Mouse (Mus musculus) left cerebral cortex, postnatal 25 days (tissue): ENCODE measurements around the gene Unc5a. TPM values are rescaled to one million over a fixed set of nuclear protein-coding genes. Genes with fewer than 3 reads are reported as not detected.

ENCODE experiments used
- DNase-seq, 2 experiments: peaks; one replicate each; pipeline ENCODE4 v3.0.0; 2022; ENCODE audit warnings: low spot score in 2 of 2, mixed read lengths in 1 of 2
- intact Hi-C: fragments of 180-260 bp; cut with DNase I; formaldehyde crosslinking; loops from one replicate; pipeline ENCODE4 v1.15.1; 2025
- total RNA-seq, 2 experiments: library from RNA; stranded (reverse); gene quantifications; 2 replicates each; pipeline ENCODE4 v1.2.3; 2021

The Unc5a gene
- total RNA-seq, 2 experiments from 2014 or later = 83.6 to 96.6 TPM

DNA sequence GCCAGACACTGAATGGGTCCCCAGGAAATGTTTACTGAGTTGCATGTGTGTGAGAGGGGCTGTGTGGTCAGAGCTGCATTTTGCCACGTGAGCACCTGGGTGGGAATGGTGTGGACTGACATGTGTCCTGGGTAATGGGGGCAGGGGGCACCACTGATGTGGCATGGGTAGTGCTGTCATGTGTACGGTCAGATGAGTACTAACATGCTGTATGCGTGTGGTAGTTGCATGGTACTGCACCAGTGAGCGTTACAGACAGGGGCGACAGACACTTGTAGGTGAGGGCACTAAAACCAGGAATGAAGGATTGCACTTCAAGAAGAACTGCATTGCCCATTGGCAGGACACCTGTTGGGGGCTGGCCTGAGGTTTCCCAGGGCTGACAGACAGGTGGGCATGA lies 2.0 kb downstream of the Unc5a start:
- DNase-seq = no peak
- intact Hi-C loops = loop anchor here (2.0 kb wide), 1 partner anchor 152 kb away; no protein-coding TSS in a partner anchor

DNA sequence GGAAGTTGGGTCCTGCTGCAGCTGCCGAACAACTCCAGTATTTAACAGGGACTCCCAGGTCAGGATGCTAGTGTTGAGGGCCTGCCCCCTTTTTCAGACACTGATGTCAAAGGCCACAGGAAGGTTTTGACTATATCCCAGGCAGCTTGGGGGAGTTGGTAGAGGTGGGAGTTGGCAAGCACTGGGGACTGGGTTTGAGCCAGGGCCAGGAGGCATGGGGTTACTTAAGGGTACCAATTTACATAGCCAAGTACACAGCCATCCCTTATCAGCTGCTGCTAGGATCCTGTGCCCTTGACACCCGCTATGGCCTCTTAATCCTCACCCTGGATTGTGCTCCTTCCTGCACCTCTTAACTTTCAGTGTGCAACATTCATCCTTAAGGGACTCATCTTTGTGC lies 5.5 kb downstream of the Unc5a start:
- DNase-seq = no peak
- intact Hi-C loops = no loop called here

DNA sequence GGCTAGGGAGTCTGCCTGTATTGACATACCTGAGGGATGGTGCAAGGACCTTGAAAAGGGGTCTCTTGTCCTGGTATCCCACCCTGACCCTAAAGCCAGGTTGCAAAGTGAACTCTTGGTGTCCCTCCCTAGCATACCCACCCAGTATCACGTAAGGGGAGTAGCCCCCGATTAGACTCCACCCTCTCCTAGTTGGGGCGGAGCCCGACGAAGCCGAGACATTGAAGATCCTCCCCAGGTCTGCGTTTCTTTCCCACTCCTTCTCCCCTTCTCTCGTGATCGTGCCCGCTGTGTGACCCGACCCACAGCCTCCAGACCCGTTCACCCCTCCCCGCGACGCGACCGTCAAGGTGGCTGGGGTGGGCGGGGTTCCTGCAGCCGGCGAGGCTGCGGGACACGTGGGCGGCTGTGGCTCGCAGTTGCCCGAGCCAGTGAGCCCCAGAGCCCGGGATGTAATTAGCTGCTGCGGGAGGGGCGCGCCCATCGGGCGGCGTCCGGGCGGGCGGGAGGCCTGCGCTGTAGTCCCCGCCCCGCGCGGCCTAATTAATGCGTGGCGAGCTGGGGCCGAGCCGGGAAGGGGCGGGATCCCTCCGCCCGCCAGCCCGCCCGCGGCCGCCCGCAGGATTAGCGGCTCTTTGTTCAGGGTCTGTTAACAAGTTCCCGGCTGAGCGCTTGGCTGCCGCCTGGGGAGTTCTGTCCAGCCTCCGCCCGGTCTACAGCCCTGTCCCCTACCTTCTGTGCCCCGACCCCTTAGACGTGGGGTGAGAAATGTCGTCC lies 6.7 kb downstream of the Unc5a start:
- intact Hi-C loops = no loop called here
- DNase-seq = no peak

DNA sequence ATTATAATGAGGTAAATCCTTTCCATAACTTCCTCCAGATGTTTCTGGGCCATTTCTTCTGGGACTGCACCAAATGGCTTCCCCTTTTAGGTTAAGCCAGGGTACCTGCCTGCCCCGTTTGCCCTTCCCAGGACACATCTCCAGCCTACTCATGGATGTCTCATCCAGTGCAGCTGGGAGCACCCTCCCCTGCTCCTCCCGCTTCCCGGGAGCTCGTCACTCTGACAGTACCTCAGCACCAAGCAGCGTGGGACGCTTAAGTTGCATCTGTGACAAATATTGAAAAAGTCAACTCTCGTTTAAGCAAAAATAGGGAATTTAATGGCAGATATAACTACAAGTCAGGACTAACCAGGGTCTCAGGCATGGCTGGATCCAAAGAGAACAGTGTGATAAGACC lies 8.1 kb downstream of the Unc5a start:
- no peak for DNase-seq
- intact Hi-C loops = no loop called here

DNA sequence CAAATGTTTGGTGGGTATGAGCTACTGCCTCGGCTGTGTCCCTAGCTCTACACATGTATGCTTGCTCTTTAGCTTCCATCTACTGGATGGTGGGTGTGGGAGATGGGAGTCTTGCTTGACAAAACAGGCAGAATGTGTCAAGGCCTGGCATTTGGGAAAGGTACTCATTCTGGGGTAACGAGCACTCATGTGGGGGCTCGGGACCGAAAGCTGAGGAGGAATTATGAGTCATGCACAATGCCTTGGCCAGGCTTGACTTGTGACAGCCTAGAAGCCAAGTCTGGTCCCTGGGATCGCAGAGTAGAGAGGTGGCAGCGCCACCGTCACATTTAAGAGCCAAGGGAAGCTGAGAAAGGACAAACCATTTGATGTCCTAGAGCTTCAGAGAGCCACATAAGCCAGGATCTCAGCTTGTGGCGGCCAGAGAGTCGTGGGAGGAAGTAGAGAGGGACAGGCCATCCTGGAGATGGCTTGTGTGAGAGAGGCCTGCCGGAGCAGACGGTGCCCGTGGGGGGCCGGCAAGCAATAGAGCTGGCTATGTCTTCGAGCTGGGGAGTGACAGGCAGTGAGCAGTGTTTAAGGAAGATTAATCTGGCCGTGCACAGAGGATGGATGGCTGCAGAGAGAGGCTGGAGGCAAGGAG lies 10.0 kb downstream of the Unc5a start:
- intact Hi-C loops = no loop called here
- peak in 1 of 2 experiments; percentile 59 for DNase-seq

DNA sequence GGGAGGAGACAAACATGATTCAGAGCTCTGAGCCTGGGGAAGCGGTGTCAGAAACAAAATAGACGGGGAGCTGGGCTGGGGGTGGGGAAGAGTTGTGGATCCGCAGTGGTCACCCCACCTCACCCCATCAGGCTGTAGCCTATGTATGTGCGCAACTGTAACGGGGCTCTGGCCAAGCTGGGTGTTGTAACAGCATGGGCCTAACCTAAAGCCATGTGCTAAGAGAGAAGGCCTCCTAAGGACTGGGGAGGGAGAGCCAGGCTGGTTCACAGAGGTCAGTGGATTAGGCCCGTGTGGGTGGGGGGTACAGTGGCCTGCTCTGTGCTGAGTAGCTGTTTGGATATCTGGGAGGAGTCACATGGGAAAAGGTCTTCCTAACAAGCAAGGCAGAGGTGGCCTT lies 10.6 kb downstream of the Unc5a start:
- intact Hi-C loops = no loop called here
- no peak for DNase-seq

DNA sequence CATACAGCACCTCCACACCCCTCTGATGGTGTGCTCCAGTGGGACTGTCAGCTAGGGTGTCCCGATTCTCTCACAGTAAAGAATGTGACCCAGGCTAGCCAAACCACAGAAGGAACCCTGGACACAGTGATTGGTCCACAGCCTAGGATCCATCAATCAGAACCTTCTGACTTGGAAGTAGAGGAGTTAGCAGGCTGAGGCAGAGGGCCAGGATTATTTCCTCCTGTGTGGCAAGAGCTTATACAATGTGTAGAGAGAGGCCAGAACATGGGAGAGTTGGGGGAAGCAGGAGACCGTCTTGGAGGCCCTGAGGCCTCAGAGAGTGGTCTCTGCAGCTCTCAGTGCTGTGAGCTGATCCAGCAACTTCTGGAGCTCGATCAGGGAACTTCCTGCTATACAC lies 11.3 kb downstream of the Unc5a start:
- intact Hi-C loops = no loop called here
- no peak for DNase-seq

DNA sequence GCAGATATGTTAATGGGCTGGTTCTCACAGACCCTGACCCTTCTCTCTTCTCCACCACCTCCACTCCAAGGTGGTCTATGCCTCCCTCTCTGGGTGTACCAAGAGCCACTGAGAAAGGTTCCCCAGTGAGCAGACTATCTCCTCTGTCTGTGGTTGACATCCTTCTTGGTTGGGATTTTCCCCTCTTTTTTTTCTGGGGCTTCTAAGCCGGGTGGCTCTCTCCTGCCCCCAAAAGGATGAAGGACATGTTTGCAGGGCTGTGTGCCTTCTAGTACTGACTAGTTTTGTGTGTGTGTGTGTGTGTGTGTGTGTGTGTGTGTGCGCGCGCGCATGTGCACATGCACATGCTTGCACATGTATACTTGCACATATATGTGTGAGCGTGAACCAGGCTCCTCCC lies 16.0 kb downstream of the Unc5a start:
- intact Hi-C loops = no loop called here
- DNase-seq = no peak

DNA sequence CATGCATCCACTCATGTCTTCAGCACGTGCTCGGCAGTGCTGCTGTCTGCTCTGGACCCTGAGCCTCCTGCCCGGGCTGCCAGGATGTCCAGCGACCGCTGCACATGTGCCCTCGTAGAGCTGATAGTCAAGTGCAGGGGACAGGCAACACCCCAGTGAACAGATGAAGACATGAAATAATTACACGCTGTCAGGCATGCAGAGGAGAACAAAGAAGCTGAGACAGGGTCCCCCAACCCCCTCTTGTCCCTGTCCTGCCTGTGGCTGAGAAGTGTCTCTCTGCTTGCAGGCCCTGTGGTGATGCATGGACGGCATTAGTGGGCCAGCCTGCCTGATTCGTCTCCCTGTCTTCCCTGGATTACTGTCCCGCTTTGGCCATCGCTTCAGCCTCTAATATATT lies 18.3 kb downstream of the Unc5a start:
- intact Hi-C loops = no loop called here
- DNase-seq = no peak

DNA sequence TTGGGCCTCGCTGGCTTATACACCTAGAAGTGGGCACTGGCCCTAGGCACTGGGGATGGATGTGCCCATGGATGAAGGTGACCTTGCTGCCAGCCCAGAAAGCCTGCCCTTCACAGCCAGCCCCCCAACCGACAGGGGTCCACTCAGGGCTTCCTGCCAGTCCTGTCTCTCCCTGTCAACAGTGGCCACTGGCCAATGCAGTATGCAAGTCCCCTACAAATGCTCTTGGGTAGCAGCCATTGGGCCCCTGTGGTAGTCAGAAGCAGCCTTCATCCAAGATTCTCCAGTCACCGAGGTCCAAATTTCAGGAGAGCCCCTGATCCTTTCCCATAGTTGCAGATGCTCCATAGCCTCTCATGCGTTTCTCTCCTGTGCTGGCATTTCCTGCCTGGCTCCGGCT lies 19.4 kb downstream of the Unc5a start:
- intact Hi-C loops = no loop called here
- no peak for DNase-seq

DNA sequence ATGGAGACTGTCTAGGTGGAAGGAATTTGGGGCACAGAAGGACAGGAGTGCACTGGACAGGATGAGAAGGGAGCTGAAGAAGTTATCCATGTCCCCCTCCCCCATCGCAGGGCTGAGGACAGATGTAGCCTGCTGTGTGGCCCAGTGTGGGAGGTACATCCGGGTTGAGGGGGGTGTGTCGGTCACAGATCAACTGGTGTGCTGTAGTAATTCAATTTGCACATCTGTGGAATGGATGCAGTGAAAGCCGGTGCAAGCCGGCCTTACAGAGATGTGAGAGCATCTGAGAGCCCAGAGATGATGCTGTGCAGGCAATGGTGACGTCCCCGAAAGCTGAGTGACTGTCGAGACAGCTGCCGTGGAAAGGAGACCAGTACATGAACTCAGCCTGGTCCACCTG lies 20.3 kb downstream of the Unc5a start:
- no peak for DNase-seq
- intact Hi-C loops = no loop called here

DNA sequence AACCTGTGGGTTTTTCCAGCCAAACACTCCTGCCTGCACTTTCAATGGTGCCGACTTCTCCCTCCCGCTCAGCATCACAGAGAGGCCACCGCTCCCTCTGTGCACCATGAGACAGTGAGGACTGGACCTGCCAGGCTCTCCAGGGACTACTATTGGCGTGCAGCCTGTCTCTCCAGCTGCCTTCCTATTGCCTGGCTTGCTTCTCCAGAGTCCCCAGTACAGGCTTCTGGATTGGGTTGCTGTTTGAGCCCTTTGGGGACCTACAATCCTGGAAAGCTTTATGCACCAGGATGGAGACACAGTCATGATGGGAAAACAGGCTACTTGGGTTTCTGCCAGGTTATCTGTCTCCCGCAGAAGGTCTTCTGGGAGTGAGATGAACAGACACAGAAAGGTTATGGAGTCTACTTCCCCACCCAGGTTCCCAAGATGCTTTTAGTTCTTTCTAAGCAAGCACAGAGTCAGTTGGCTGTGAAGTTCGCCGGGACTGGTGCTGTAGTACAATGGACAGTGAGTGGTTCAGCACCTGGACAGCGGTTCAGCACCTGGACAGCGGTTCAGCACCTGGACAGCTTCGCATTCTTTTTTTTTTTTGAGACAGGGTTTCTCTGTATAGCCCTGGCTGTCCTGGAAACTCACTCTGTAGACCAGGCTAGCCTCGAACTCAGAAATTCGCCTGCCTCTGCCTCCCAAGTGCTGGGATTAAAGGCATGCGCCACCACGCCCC lies 21.5 kb downstream of the Unc5a start:
- no peak for DNase-seq
- intact Hi-C loops = no loop called here

DNA sequence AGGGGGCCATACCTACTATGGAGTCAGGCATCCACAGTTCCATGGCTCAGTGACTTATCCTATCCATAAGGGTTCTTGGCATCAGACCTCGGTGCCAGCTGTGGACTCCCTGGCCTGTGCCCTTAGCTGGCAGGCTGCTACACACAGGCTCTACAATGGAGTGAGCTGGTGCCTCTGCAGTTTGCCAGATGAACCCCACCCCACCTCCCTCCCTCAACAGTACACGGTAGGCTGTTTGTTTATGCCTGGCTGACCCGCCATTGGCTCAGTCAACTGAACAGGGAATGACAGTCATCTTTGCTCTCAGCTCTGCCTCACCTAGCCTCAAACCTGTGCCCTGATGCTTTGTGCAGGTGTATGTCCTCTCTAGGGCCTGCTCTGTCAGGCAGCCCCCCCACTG lies 26.3 kb downstream of the Unc5a start:
- no peak for DNase-seq
- intact Hi-C loops = no loop called here

DNA sequence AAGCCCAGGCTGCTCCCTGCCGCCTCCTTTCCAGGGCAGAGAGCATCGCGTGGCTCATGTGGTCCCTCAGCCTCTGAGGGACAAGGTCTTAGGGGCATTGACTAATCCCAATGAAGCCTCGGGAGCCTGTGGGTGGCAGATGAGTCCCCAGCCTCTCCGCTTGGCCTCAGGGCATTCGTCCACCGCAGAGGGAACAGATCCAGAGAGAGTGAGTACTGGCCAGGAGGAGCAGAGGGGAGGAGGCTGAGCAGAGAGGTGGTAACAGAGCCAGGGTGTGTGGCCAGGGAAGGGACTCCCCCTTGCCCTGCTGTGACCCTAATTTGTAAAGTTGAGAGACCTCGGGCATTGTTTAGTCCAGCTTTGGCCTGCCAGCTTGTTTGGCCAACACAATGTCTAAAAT lies 29.6 kb downstream of the Unc5a start:
- no peak for DNase-seq
- intact Hi-C loops = no loop called here

DNA sequence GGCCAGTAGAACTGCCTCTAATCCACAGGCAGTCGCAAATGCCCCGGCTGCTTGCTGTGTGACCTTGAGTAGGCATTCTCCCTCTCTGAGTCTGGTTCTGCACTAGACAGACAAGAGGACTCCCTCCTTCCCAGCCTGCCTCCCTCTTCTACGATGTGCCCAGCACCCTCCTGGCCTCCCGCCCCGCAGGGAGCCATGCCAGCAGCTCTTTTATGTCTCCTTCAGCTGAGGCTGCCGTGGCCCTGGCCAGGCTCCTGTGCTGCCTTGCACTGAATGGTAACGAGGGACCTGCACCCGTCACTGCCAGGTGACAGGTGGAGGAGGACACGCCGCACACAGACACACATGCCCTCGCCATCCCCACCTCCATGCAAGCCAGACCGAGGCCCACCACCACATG lies 31.7 kb downstream of the Unc5a start:
- peak in 1 of 2 experiments; percentile 42 for DNase-seq
- intact Hi-C loops = no loop called here

DNA sequence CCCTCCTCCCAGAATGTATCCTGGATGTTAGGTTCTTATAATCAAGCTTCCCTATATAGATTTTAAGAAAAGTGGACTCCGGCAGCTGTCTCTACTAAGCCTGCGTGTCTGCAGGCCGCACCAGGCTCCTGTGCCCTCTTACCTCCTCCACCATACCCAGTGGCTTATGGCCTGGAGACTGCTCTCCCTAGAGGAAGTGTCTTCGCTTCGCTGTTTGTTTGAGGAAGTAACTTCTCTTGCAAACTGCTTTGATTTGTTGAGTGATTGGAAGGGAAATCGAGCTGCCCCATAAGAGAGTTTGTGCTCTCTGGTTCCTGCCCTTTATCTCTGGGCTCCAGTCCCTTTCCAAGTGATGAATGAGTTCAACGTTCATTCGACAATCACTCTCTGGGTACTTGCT lies 33.8 kb downstream of the Unc5a start:
- no peak for DNase-seq
- intact Hi-C loops = no loop called here

DNA sequence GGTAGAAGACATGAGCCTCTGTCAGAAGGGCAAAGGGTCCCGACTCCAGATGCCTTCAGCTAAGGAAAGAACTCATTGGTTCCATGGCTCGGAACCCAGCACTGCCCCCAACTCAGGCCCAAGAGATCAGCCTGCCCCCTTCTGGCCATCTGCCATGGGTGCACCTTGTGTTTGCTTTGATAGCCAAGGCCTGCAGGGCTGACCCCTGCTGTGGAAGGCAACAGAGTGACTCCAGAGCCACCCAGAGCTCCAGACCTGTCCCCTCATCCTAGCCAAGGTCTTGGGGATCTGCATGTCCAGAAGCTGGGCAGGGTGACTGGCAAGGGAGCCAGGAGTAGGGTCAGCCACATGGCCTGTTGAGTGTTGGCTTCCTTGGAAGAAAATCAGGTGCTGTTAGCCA lies 34.4 kb downstream of the Unc5a start:
- DNase-seq = no peak
- intact Hi-C loops = no loop called here

DNA sequence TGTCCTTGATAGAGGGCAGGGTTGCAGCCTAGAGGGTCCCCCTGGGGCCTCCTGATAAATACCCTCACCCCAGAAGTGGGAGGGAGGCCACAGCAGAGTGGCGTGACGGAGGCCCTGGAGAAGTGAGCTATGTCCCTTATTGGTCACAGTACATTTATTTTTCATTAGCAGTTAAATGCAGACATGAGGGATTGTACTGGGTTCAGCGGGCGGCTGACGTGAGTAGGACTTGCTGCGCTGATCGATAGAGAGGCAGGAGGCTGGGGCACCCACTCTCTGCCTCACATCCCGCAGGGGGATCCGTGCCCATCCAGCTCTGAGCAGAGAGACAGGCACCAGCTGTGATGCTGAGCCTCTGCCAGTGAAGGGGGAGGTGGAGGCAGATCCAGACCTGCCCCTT lies 38.2 kb downstream of the Unc5a start:
- intact Hi-C loops = no loop called here
- no peak for DNase-seq

DNA sequence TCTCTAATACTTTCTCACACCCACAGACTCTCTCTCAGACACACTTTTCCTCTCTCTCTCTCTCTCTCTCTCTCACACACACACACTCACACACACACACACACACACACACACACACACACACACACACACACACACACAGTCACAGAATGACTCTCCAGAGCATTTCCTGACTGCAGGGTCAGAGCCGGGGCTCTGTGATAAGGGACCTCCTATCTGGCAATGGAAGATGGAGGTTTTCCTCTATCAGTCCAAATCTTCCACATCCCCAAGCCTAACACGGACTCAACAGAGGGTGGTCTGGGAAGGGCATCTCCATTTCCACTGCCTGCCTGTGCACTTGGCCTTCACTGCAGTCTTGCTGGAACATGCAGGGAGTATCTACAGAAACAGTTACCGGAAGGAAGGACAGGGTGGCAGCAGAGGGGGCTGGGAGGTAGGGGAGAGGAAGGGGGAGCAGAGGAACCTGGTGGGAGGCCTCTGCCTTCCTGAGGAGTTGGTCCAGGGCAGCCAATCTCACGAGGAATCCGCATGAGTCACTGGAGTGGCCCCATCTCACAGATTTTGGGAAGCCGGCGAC lies 39.1 kb downstream of the Unc5a start:
- intact Hi-C loops = no loop called here
- DNase-seq = no peak

DNA sequence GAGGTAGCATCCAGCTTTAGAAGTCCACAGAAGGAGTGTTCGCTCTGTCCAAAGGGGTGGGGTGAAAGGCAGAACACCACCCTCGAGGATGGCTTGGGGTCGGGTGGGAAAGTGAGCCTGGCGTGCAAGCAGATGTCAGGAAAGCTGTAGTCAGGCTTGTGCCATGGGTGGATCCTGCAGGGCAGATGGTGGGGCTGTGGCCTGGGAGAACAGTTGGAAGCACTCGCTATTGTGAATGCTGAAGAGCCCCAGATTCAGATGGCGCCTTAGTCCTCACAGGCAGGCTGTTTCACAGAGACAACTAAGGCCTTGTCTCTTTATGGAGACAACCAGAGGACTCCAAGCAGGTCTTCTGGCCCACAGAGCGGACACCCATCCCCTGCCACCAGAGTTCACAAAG lies 43.0 kb downstream of the Unc5a start:
- no peak for DNase-seq
- intact Hi-C loops = no loop called here

DNA sequence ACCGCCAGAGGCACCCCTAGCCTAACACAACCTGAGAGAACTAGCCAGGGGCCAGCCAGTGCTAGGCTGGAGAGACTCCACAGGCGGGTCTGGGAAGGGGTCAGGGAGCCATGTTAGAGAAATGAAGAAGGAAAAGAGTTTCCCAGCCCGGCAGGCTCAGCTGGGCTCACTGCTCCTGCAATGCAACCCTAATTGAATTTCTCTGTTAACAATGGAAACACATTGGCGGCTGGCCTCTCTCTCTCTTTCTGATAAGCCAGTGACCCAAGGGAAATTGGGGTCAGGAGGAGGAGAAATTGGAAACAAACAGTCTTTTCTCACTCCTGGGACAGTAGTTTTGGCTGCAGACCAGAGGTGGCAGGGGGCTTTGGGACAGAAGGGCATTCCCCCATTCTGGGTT lies 45.4 kb downstream of the Unc5a start:
- intact Hi-C loops = no loop called here
- no peak for DNase-seq
